Mouse (Mus musculus) erythroid progenitor cell, adult 5-6 weeks (primary cell): ENCODE measurements around the gene Dguok. TPM values are rescaled to one million over a fixed set of nuclear protein-coding genes. Genes with fewer than 3 reads are reported as not detected.
A peak's percentile ranks its signal among the peaks of the same experiment; 100 is the strongest.

Experiments
- ATAC-seq: replicated peaks from 2 replicates; pipeline ENCODE4 v1.8.0; 2016; ENCODE audit warnings: moderate number of reproducible peaks, mild to moderate bottlenecking, moderate TSS enrichment, inconsistent platforms; ENCODE audit not compliant: poor library complexity, low FRiP score, severe bottlenecking
- total RNA-seq, 2 experiments: library from RNA; stranded (forward) in 1 of 2; stranded (reverse) in 1 of 2; fragments of 150-400 nt in 1 of 2; fragments of 186-747, 209-891 nt in 1 of 2; gene quantifications; 2 replicates each; pipeline versions ENCODE4 v1.2.3 to v1.2.4; 2015 to 2017; ENCODE audit warnings: low replicate concordance in 2 of 2

Dguok gene
- 26.0 and 58.4 TPM in 2 replicates for total RNA-seq (2015; ENCODE audit: low replicate concordance)
- 25.1 and 27.7 TPM in 2 replicates for total RNA-seq (2017; ENCODE audit: low replicate concordance)

DNA sequence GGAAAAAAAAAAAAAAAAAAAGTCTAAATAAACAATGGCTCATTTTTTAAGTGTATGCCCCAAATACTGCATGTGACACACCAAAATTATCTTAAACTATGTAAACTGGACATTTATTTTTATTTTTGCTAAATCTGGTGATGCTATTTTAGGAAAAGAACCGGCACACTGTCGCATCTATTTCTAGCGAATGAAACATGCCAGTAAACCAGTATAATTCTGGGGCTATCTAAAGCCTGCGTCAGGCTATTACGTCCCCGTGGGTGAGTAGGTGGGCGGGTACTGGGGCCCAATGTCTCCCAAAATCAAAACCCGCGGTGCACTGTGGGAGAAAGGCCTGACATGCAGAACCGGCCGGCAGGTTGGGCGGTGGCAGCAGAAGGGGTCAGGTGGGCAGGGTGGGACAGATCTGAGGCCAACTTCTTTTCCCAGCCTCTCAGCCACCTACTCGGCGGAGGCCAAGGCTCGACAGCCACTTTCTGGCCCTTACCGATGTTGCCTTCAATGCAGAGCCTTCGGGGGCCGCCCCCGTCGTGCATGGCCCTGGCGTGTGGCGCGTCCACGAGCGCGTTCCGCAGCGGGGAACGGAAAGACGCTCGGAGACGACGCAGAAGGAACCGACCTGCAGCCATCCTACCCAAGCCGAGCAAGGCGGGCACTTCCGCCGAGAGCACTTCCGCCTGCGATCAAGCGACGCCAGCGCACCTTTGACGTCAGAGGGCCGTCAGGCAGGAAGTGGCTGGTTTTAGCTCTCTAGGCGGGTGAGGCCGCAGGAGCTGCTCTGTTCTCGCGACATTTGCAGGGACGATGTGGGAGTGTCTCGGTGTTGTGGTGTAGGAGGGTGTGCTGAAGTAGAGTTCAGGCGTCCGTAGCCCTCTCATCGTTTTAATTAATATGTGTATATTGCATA lies at the start of gene Dguok:
Dguok (minus strand) TSS at position 712 of the 910 bp plus-strand sequence.
- peak; percentile 93 for ATAC-seq

GRCm38 (mm10) chr6:83555972-83556371 lies 49.2 kb upstream of the Dguok start:
- ATAC-seq, result no peak

DNA sequence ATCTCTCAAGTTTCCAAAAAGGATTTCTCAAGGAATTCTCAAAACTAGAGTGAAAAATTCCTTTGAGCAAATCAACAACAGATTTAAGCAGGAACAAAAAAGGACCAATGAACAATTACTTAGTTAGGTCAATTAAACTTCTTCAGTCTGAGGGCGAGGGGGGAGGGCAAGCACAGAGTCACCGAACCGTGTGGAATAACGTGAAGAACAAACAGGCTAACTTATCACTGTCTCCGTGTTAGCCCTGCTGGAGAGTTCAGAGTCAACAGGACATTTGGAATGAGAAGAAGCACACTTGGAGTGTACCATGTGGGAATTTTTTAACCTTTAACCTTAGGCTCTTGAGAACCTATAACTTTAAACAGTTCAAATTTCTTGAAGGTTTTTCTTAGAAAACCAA lies 41.6 kb upstream of the Dguok start:
- no peak for ATAC-seq

GRCm38 (mm10) chr6:83545778-83546177 lies 39.0 kb upstream of the Dguok start:
- no peak for ATAC-seq

- ATAC-seq, result no peak
Measured at GRCm38 (mm10) chr6:83541756-83542456, 35.1 kb upstream of the Dguok start.

- no peak for ATAC-seq
Measured at GRCm38 (mm10) chr6:83540017-83540416, 33.2 kb upstream of the Dguok start.

- no peak for ATAC-seq
Measured at GRCm38 (mm10) chr6:83536795-83537059, 30.0 kb upstream of the Dguok start.

- no peak for ATAC-seq
Measured at GRCm38 (mm10) chr6:83536028-83536794, 29.4 kb upstream of the Dguok start, which contains the start of gene Actg2. TSS of gene Actg2 (minus strand) at chr6:83536265.

DNA sequence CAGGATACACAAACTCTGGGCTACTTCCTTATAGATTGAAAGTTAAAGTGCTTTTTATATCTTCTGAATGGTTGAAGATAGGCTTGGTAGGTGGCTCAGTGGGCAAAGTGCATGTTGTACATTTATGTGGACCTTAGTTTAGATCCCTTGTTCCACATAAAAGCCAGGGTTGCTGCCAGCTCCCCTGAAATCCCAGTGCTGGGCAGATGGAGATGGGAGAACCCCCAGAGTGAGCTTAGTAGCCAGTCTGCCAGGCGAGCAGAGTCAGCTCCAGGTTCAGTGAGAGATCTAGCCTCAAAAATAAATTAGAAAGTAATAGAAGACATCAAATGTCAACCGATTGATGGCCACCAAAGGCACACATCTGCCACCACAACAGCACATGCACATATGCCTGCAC lies 25.8 kb upstream of the Dguok start:
- no peak for ATAC-seq

GRCm38 (mm10) chr6:83523194-83523593 lies 16.4 kb upstream of the Dguok start:
- ATAC-seq, result no peak

GRCm38 (mm10) chr6:83521784-83522183 lies 15.0 kb upstream of the Dguok start:
- ATAC-seq, result no peak

DNA sequence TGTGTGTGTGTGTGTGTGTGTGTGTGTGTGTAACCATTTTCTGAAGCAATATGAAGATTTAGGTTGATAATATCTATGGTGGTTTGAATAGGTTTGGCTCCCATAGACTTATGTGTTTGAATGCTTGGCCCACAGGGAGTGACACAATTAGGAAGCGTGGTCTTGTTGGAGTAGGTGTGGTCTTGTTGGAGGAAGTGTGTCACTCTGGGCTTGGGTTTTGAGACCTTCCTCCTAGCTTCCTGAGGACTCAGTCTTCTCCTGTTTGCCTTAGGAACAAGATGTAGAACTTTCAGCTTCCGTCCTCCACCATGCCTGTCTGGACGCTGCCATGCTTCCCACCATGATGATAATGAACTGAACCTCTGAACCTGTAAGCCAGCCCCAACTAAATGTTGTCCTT lies 11.9 kb upstream of the Dguok start:
- no peak for ATAC-seq

DNA sequence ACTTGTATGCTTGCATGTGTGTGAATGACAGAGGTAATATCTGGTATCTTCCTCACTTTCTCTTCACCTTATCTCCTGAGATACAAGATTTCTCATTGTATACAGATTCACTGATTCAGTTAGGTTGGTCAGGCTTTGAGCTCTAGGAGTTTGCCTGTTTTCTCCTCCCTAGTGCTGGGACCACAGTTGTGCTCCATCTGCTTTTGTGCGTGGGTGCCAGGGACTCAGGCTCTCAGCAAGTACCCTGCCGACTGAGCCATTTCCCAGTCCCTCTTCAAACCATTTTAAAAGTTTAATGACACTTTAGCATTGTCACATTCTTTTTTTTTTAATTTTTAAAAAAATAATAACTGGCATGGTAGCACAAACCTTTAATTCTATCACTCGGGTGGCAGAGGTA lies 8.4 kb upstream of the Dguok start:
- ATAC-seq, result no peak

- peak; percentile 77 for ATAC-seq
Measured at GRCm38 (mm10) chr6:83512495-83512894, 5.7 kb upstream of the Dguok start.

DNA sequence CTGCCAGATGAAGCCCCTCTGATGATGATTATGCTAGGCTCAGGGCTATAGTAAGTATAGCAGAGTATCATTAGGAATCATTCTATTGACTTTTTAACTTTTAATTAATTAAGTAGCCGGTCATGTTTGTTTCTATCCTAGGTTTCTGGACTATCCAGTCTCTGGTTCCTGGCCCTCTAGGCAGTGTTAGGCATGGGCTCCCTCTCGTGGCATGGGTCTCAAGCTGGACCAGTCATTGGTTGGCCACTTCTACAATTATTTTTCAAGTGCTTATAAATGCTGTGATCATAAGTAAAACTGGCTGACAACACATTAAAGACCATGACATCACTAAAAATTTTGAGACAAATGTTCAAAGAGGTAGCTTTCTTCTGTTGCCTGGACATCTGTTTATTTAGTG lies 3.4 kb upstream of the Dguok start:
- ATAC-seq, result no peak

DNA sequence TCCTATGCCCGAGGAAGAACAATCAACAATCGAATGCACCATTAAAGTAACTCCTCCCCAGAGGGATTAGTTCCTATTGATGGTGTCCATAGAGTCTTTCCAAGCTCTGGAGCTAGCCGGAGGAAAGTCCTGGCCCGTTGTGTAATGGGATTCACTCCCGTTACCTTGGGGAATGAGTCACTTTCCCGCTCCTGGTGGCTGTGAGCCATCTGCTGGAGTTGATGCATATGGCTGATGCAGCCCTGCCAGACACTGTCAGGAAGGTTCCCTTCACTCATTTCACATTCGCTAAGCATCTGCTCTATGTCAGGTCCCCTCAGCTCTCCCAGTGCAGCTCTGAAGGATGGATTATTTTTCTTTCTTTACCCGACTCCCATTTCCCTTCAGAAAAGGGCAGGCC lies 2.7 kb upstream of the Dguok start:
- ATAC-seq, result no peak

- ATAC-seq, result peak; percentile 40
Measured at GRCm38 (mm10) chr6:83507168-83507546, 388 bp upstream of the Dguok start.

DNA sequence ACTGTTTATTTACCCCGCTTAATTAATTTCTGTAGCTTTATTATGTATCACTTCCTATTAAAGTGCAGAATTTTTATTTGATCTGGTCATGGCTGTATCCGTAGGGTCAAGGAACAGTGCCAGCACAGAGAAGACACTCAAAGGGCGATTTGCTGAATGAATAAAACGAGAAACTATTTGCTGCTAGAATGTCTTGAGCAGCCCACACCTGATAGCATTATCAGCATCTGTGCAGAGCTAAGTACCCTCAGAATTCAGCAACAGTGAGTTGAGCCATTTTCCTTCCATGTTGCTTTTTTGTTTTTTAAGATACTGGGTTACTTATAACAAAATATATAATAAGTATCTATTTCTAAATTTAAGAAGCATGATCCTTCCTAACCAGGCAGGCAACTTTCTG lies 1.2 kb downstream of the Dguok start:
- ATAC-seq, result no peak

DNA sequence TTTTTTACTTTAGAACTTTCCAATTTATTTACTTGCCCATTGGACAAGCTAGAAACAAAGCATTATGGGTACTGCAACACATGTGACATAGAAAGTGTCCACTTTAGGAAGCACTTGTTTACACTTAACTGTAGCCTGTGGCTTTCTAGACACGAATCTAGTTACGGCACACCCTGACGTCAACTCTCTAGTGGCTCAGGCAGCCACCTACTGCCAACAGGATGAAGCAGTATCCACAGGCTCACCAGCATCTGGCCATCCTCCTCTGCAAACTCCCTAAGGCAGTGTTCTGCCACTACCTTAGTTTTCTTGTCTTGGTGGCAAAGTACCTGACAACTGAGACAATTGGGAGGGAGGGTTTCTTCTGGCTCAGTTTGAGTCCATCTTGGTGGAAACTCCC lies 3.4 kb downstream of the Dguok start:
- ATAC-seq, result no peak

DNA sequence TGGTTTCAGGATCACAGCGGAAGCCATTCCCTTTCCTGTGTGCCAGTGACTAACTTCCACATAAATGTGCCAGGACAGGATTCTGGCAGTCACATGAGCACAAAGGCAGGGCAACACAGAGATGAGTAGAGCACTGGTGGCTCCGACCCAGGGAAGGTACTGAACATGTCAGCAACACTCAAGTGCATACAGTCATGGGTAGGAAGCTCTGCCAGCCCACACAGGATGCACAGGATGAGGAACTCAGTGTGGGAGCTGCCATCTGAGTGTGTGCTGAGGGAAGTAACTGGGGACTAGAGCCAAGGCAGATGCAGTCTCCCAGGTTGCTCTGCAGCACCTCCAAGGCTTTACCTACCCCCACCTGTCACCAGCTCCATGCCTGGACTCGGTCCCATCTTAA lies 4.1 kb downstream of the Dguok start:
- ATAC-seq, result no peak
